Mouse (Mus musculus) left cerebral cortex, adult 9 months (tissue): ENCODE results near the gene Alkbh1.
A peak's percentile ranks its signal among the peaks of the same experiment; 100 is the strongest.
"Not testable (repeated sequence)": the region's sequence is repeated elsewhere in the genome, so short reads cannot be mapped to it uniquely, and the experiment has no call there.

Experiments
- DNase-seq, 2 experiments: peaks; one replicate each; pipeline ENCODE4 v3.0.0; 2022; ENCODE audit warnings: low spot score in 2 of 2

Alkbh1 gene

DNA sequence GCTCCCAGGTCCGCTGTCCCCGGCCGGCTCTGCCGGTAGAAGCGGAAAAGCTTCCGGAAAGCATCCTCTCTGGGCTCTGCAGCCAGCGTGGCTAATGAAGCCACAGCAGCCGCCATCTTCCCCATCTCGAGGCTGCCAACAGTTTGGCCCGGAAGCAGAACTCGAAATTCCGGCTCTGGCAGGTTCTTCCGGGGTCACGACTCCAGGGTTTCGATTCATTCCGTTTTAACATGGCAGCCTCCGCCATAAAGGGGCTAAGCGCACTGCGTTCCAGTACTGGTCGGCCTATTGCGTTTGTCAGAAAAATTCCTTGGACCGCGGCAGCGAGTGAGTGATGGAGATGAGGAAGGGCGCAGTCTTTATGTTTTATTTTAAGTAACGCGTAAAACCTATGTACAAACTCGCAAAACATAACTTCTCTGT, at the start of gene Alkbh1, which contains the start of gene Slirp:
Gene Alkbh1, minus strand, starts transcription at position 318 of the 423 bp plus-strand sequence.
Gene Slirp, plus strand, starts transcription at position 197 of the 423 bp plus-strand sequence.
- DNase-seq = peak; percentile 79 to 92

GRCm38 (mm10) chr12:87488683-87489082, 44.9 kb upstream of the Alkbh1 start:
- DNase-seq = not testable (repeated sequence)

GRCm38 (mm10) chr12:87482482-87482881, 38.7 kb upstream of the Alkbh1 start:
- not testable (repeated sequence) for DNase-seq

GRCm38 (mm10) chr12:87474756-87475155, 30.9 kb upstream of the Alkbh1 start:
- DNase-seq = no peak

DNA sequence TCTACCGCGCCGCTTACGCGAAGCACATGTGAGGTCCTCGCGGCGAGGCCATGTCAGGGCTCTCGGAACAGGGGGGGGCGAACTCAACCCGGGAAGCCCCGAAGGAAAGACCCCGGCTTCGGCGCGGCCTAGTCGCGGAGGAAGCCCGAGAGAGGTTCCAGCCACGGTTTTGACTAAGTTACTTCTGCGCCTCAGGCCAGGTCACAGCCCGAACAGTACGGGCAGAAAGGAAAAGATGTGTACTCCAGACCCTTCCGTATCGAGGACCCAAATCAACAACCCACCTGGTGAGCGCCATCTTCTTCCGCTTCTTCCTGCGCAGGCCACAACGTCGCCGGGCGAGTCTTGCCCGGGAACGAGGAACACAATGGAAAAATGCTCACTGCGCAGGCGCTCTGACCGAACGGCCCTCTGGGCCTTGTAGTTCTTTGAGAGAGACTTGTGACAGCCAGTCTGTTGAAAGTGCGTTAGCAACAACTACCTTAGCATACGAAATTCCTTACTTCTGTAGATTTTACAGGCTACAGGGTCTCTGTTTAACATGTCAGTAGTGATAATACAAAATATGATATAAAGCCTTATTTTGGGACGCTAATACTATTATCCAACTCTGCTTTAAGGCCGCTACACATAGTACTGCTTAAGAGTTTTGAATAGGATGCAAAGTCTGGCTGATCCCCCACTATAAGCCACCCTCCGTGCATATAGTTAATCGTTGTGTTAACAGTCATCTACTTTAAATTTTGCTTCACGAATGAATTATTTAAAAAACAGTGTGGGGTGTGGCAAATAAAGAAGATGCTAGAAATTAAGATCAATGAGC, 28.4 kb upstream of the Alkbh1 start, which contains the start of gene Snw1:
Gene Snw1, minus strand, starts transcription at position 311 of the 823 bp plus-strand sequence.
- peak; percentile 87 to 95 for DNase-seq

DNA sequence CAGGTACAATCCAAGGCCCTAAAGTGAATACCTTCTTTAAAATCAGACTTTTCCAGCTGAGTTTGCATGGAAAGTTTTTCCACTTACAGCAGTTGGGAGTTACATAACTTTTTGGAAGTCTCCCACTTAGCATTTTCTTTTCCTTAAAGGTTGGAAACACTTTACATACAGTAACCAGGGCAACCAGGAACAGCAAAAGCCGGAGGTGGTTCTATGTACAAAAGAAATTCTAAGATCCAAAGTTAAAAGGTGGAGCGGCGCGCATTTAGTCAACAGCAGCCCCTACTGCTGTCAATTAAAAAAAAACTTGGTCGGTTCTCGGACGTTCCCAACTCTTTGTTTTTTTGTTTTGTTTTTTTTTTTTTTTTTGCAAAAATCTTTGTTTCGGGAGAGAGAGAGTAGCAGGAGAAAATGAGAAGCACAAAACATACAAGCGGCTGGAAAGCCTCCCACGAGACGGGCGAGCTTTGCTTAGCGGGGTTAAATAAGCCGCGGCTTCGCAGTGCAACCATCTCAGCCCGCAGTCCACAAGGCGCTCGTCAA, 27.7 kb upstream of the Alkbh1 start:
- DNase-seq = peak; percentile 31 to 48

- no peak for DNase-seq
Observed at GRCm38 (mm10) chr12:87470263-87471136, 26.7 kb upstream of the Alkbh1 start.

- DNase-seq = no peak
Observed at GRCm38 (mm10) chr12:87464678-87465297, 21.0 kb upstream of the Alkbh1 start.

DNA sequence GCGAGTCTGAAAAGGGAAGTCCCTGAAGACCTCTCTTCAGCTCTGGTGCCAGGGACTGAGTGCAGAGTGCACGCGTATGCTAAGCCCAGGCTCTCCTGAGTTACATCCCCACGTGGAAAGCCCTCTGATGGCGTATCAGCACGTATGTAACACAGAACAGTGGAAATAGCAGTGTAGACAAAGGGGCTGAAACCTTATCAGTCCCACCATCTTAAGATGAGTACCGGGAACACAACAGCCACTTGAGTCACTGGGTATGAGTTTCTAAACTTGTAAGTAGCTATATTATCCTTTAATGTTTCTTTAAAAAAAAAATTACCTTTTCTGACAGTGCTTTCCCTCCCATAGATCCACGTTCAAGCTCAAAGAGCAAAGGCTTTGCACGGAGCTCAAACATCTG, 5.6 kb upstream of the Alkbh1 start:
- DNase-seq = no peak

DNA sequence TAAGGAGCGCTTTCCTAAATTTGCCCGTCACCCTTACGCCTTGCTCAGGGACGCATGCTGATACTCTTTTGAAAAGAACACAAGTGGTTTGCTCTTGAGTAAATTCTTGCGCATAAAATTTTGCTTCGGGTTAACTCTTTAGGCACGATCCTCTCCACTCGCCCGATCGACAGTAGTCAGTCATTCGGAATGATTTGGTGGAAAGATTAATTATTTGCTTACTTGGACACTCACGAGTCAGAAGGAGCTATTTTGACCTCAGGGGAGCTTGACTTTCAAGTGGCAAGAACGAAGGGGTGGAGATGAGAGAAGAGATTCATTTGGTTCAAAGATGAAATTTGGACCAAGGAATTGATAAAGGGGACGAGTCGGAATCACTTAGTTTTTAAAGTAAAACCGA, 394 bp upstream of the Alkbh1 start:
- DNase-seq = no peak

GRCm38 (mm10) chr12:87443115-87443699, 610 bp downstream of the Alkbh1 start:
- DNase-seq = no peak

GRCm38 (mm10) chr12:87442177-87443114, 1.4 kb downstream of the Alkbh1 start:
- DNase-seq = no peak

GRCm38 (mm10) chr12:87428885-87429284, 14.9 kb downstream of the Alkbh1 start:
- DNase-seq = no peak

- no peak for DNase-seq
Observed at GRCm38 (mm10) chr12:87428295-87428694, 15.5 kb downstream of the Alkbh1 start.

DNA sequence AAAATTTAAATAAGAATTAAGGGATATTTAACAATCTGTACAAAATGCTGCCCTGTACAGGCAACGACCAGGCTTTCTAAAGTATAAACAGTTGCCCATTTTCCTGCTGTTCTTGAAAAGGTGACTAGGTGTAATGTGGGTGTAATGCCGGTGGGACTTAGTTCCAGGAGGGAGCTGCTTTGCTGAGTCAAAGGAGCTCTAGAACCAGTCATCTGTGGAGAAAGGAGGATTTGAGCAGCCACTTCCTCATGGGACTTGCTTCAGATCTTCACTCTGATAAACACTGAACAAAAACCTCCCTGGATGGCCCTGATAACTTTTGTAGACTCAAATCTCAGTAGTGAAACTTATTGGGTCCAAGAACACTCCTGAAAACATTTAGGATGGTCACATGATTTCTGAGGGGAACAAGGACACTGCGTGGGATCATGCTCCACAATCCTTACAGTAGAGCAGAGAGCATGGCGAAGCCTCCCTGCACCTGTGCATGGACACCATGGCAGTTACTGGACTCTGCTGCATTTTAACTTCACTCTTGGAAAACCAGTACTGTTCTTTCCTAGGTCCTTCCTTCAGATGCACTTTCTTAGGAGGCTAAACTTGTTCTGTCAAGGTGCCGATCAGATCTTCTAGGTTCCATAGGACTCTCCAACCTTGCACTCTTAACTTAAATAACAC, 17.3 kb downstream of the Alkbh1 start:
- no peak for DNase-seq

DNA sequence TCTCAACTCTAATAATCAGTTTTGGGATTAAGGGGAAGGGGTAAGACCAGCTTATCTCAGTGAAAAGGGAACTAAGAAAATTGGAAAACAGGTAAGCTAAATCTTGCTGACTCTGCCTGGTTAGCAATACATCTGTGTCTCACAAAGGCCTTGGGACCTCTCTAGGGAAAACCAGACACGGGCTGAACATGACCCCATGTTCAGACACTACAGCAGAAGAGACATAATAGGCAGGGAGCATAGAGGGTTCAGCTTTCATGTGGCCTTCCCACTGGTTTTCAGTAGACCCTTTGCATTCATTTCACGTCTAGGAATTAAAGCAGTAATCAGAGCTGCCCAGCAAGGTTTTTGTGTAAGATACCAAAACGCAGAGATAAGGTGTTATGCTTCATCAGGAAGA, 19.3 kb downstream of the Alkbh1 start:
- DNase-seq = no peak

- DNase-seq = no peak
Observed at GRCm38 (mm10) chr12:87423700-87424099, 20.1 kb downstream of the Alkbh1 start.

DNA sequence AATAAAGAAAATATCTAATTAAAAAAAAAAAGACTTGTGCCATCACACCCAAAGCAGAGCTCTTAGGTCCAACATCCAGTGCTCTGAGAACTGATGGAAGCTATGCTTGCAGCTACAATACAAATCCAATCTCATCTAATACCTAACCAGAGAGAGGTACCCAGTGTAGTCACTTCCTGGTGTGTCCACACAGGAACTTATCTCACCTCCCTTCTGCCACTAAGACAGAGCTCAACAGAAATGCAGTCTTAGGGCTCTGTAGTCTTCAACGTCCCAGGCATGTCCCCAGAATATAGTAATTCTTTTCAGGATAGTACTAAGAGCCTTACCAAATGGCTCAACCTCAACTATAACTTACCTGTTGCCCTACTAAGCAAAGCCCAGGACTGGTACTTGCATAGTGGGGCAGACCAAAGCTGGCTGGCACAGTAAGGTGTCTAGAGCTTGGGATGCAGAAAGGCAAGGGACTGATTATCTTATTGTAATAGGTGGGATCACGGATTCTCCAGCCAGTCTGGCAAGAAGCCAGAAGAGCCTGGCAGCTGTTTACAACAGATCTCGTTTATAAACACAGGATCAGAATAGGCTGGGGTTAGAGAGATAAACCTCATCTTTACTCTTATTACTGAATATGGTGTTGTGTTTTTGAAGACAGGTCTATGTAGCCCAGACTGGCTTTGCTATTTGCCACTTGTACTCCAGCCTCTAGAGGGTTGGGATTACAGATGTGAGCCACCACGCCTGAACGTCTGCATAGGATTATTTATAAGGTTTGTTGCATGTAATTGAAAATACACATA, 21.9 kb downstream of the Alkbh1 start:
- DNase-seq = no peak
